Mouse (Mus musculus) kidney, adult 8-10 months (tissue): ENCODE measurements at regions not wholly inside any gene's neighbourhood (a gene's known extent, or its start where the extent isn't known, plus 50 kb on each side); places are given as distances from the start of the nearest gene placed in this dataset.
"Not testable (repeated sequence)": the region's sequence is repeated elsewhere in the genome, so short reads cannot be mapped to it uniquely, and the experiment has no call there.

Source experiments
- DNase-seq, 2 experiments: peaks; one replicate each; pipeline ENCODE4 v3.0.0; 2022

- no peak for DNase-seq
Measured at GRCm38 (mm10) chr1:150160314-150160713, 60.5 kb downstream of the Ptgs2 start.

- no peak for DNase-seq
Measured at GRCm38 (mm10) chr1:150164890-150165596, 65.2 kb downstream of the Ptgs2 start.

GRCm38 (mm10) chr1:150165597-150165973 lies 65.8 kb downstream of the Ptgs2 start:
- DNase-seq: no peak

GRCm38 (mm10) chr1:150167172-150167571 lies 67.3 kb downstream of the Ptgs2 start:
- no peak for DNase-seq

DNA sequence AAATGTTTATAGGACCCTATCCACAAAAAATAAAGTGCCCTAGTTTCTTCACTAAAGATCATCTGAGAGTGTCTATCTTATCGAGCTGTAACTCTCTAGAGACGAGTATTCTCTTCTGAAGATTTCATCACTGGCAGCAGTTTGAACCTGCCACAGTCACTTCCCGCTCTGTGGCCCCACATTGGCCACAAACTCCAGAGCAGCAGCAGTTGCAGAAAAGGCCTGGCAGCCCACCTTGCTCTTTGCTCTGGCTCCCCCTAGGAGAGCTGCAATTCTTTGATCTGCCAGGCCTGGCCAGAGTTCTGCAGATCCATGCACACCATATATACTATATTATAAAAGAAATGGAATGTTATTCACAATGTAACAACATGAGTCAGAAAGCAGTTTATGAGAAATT lies 74.4 kb downstream of the Ptgs2 start:
- no peak for DNase-seq

GRCm38 (mm10) chr1:150177029-150177740 lies 77.4 kb downstream of the Ptgs2 start:
- DNase-seq: peak; percentile 18

GRCm38 (mm10) chr1:150202022-150202421 lies 102.2 kb downstream of the Ptgs2 start:
- no peak for DNase-seq

DNA sequence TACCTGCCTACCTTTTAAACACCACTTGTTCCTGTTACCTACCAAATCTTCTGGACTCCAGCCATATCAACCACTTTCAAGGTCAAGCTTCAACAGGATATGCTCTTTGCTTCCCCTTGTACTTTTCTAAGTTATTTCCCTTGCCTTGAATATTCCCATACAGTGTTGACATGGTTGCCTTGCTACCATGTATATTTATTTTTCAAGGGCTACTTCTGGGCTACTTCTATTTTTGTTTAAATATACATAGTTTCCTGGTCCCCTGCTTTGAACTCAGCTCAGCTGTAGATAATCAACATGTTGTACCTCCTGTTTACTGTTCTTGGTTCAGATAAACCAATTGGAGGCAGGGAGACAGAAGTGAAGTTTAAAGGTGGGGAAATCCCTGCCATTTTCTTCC lies 106.8 kb upstream of the Pdc start:
- DNase-seq: no peak

DNA sequence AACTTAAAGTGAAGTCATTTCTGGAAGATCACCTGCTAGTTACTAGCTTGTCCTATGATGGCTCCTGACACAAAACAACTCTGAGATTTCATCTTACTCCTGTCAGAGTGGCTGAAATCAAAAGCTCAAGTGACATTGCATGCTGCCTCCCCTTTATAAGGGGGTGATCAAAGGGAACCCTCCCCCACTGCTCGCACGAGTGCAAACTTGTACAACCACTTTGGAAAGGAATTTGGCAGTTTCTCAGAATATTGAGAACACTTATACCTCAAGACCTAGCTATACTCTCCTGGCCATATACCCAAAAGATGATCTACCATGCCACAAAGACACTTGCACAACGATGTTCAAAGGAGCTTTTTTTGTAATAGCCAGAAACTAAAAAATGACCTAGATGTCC lies 102.5 kb upstream of the Pdc start:
- no peak for DNase-seq

- DNase-seq: no peak
Measured at GRCm38 (mm10) chr1:150218802-150219201, 100.4 kb upstream of the Pdc start.

DNA sequence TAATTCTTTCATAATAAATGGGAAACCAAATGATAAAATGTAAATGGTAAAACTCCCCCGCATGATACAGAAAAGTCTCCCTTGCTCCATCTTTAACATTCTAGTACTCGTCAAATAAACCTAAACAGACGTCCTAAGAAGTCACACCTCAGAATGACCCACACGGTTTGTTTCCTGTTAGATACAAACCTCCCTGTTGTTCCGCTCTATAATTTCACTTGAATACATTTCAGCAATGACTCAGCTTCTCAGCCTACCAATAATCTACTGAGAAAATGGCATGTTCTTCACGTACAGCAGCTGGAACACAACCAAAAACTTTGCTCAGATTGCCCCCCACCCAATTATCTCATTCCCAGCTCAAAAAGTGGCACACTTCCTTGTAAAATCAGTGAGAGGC lies 93.7 kb upstream of the Pdc start:
- no peak for DNase-seq

DNA sequence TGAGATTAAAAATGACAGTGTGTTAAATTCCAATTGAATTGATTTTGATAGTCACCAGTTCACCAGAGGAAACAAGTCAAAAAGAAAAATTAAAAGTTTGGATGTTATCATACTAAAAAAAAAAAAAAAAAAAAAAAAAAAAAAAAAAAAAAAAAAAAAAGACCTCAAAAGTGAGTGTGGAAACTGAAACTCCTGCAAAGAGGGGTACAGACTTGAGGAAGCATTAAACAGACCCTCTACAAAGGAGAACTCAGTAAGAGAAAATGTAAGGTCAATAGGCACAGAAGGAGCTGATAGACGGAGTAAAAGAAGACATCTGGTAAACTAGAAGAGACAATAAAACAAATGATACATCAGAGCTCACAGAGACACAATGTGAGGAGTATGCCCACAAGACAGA lies 79.7 kb upstream of the Pdc start:
- not testable (repeated sequence) for DNase-seq

- DNase-seq: no peak
Measured at GRCm38 (mm10) chr1:150240110-150240509, 79.1 kb upstream of the Pdc start.

DNA sequence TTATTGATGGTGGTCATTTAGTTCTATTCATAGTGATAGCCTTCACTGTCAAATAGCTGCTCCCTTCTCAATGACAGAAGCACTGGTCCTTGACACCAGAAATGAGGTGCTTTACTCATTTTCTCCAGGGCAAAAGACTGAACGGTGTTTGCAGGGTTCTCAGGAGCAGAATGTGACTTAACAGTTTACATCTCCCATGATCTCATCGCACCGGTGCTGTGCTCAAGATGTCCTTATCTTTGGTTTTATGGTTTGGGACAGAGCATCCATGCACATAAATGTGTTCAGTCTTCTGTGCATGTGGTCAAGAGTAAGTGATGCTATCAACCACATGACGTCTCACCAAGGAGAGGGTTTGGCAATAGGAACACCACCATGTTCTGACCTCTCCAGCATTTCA lies 78.1 kb upstream of the Pdc start:
- DNase-seq: no peak

GRCm38 (mm10) chr1:150242108-150242507 lies 77.1 kb upstream of the Pdc start:
- no peak for DNase-seq

GRCm38 (mm10) chr1:150244916-150245315 lies 74.3 kb upstream of the Pdc start:
- no peak for DNase-seq

GRCm38 (mm10) chr1:150251422-150251821 lies 67.8 kb upstream of the Pdc start:
- no peak for DNase-seq

- no peak for DNase-seq
Measured at GRCm38 (mm10) chr1:150251876-150252275, 67.3 kb upstream of the Pdc start.

- DNase-seq: no peak
Measured at GRCm38 (mm10) chr1:150257596-150257995, 61.6 kb upstream of the Pdc start.

DNA sequence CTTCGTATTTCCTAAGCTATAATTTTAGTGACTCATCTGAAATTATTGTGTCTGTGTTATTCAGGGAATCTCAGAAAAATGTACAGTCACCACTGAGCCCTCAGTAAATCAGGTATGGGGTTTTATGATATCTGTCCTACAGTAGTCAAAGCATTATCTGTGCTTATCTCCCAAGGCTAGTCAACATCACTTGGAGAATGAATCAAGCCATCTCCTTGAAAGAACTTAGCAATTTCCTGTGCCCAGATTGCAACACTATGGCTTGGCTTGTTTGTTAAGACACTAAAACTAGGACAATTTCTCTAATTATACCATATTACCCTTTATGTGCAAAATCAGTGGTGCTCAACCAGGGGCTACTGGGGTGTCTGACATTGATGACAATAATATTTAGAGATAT lies 58.9 kb upstream of the Pdc start:
- no peak for DNase-seq

DNA sequence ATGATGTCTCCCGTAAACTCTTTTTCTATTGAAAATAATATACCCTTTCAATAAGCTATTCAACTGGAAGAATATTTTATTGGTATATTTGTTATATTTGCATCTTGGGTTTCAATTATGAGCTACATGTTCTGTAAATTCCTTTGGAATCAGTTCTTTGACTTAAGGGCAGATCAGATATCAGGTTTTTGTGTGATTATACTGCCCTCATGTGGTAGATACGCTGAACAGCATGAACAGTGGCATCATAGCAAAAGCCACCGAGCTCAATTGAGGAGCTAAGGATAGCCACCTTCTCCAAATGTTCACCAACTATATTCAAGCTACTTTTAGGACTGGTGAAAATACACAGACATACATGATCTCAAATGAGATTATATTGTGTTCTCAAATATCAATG lies 52.7 kb upstream of the Pdc start:
- DNase-seq: peak; percentile 5 to 6

DNA sequence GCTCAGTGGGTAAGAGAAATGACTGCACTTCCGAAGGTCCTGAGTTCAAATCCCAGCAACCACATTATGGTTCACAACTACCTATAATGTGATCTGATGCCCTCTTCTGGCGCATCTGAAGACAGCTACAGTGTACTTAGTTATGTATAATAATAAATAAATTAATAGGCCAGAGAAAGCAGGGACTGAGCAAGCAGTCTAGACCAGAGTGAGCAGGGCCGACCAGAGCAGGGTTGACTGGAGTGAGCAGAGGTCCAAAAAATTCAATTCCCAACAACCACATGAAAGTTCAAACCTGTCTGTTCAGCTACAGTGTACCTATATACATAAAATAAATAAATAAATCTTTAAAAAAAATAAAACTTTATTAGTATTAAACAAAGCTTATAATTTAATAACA lies 52.2 kb upstream of the Pdc start:
- DNase-seq: no peak
